18 mouse cellular contexts compared by ENCODE assay signal in genomic region chr10:102762378-102762777, GRCm38 (mm10).
"Had no signal": no experiment of that assay in that cellular context is flagged by ENCODE, and none has a peak within 500 bp of the region (broad histone marks: within the 10 kb centered on the region; RNA-seq: fewer than 3 reads in every experiment).

No protein-coding gene starts in this region.

- H3K27me3 ChIP-seq: limb, embryonic 13.5 days; lung, embryonic 15.5 days; megakaryocyte, embryonic 14.5 days; midbrain, embryonic 12.5 days; midbrain, embryonic 15.5 days; neural tube, embryonic 12.5 days; neural tube, embryonic 15.5 days had no signal

- ATAC-seq: midbrain, embryonic 15.5 days had no signal

- H3K27ac ChIP-seq: left cerebral cortex, adult 2 months; limb, embryonic 13.5 days; lung, embryonic 15.5 days; midbrain, embryonic 12.5 days; midbrain, embryonic 15.5 days; neural tube, embryonic 12.5 days; neural tube, embryonic 15.5 days had no signal

- H3K4me2 ChIP-seq: limb, embryonic 13.5 days; lung, embryonic 15.5 days; midbrain, embryonic 12.5 days; midbrain, embryonic 15.5 days; neural tube, embryonic 12.5 days; neural tube, embryonic 15.5 days had no signal

- H3K4me1 ChIP-seq: limb, embryonic 13.5 days; lung, embryonic 15.5 days; megakaryocyte, embryonic 14.5 days; midbrain, embryonic 12.5 days; midbrain, embryonic 15.5 days; neural tube, embryonic 12.5 days; neural tube, embryonic 15.5 days had no signal

- DNase-seq: kidney, adult 2 months; kidney, postnatal 10 days; kidney, postnatal 36 days; layer of hippocampus, postnatal 36 days; left cerebral cortex, postnatal 4 days; lung, adult 18-20 months; lung, postnatal 10 days; lung, postnatal 36 days; thymus, adult 18-20 months; thymus, postnatal 36 days had no signal

- H3K9ac ChIP-seq: limb, embryonic 13.5 days; lung, embryonic 15.5 days; midbrain, embryonic 12.5 days; midbrain, embryonic 15.5 days; neural tube, embryonic 12.5 days; neural tube, embryonic 15.5 days had no signal

- H3K4me3 ChIP-seq: left cerebral cortex, adult 2 months; limb, embryonic 13.5 days; lung, embryonic 15.5 days; megakaryocyte, embryonic 14.5 days; midbrain, embryonic 12.5 days; midbrain, embryonic 15.5 days; neural tube, embryonic 12.5 days; neural tube, embryonic 15.5 days had no signal

- H3K36me3 ChIP-seq: limb, embryonic 13.5 days; lung, embryonic 15.5 days; midbrain, embryonic 12.5 days; midbrain, embryonic 15.5 days; neural tube, embryonic 12.5 days; neural tube, embryonic 15.5 days had no signal

- H3K9me3 ChIP-seq: limb, embryonic 13.5 days; lung, embryonic 15.5 days; midbrain, embryonic 12.5 days; midbrain, embryonic 15.5 days; neural tube, embryonic 12.5 days; neural tube, embryonic 15.5 days had no signal
